Mouse (Mus musculus): Measurements from ENCODE around the gene Bag5. TPM values are rescaled to one million over a fixed set of nuclear protein-coding genes. Genes with fewer than 3 reads are reported as not detected.
"Not testable (repeated sequence)": the region's sequence is repeated elsewhere in the genome, so short reads cannot be mapped to it uniquely, and the experiment has no call there.

Gene Bag5
- total RNA-seq, 2 experiments from 2014 or later = 10.8 to 21.8 TPM

DNA sequence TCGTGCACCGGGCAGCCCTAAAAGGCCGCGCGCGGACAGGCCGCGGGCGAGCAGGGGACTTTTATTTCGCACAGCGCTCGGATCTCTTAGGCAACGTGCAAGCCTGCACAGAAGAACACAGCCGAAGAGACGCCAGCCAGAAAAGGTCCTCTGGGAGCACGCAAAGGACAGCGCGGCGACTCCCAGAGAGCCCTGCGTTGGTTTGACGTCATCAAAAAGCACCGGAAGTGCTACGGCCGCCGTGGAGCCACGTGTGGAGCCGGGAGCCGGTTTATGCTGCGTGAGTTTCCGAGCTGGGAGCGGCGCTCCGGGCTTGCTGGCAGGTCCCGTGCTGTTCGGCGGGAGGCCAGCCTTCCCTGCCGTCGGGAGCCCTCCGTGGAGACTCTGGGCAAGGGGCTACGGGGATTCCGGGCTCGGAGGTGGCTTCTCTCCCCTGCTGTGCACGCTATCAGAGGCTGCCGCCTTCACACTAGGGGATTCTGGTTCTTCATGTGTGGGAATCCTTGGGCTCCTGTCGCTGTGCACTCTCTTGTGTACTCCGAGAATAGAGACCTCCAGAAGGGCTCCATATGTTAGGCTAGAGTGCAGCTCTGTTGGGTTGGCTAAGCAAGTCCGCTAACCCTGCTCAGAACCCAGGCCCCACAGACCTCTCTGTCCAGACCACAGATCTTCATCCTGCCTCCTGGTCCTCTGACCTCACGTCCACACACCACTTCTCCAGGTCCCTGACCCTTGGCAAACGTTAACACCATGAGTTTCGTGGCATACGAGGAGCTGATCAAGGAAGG, 35.0 kb downstream of the Bag5 start, which contains the start of gene Trmt61a:
TSS of gene Trmt61a (plus strand) at position 224 of the 788 bp plus-strand sequence.
- peak; percentile 87 for ATAC-seq (ENCODE audit: poor library complexity, severe bottlenecking)

DNA sequence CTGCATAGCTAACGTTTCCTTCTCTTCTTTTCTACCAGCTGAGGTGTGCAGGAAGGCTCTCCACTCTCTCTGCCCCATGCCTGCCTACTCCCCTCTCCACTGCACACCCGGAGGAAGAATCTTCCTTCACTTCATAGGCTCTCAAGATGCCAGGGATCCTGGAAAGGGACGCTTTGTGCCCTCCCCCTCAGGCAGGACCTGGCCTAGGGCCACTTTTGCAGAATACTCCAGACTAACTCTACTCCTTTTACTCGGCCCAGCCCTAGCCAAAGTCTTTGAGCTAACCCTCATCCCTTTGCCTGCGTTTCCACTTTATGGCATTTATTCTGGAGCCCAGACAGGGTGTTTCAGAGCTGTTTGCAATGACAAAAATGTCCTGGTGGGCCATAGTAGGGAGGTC, 35.6 kb downstream of the Bag5 start:
- no peak for ATAC-seq (ENCODE audit: poor library complexity, severe bottlenecking)

DNA sequence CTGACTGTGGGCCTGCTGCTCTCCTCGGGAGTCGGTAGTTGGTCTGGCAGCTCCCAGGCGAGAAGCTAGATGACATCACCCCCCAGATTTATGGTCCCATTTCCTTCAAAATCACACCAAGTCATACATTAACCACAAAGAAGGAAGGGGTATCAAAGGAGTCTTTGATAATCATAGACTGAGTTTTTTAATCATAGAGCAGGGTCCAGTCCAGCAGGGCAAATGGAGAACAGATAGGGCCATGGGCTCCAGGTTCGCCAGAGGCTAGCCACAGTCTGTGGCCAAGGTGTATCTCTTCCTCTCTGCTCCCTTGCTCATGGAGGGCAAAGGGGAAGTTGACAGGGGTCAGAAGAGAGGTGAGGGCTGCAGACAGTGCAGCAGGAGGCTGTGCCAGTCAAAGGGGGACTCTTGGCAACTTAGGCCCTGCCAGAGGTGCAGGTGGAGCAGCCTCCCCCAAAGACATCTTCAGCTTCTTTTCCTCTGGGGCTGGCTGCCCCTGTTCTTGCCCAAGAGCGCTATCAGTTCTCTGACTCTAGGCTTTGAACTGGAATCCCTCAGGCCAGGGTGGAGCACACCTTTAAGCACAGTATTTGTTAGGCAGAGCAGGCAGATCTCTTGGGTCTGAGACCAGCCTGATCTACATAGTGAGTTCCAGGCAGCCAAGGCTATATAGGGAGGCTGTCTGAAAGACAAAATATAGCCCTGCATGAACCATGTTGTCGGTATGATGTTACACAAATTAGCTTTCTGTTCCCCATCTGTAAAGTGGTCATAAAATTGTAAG, 37.1 kb downstream of the Bag5 start:
- no peak for ATAC-seq (ENCODE audit: poor library complexity, severe bottlenecking)

DNA sequence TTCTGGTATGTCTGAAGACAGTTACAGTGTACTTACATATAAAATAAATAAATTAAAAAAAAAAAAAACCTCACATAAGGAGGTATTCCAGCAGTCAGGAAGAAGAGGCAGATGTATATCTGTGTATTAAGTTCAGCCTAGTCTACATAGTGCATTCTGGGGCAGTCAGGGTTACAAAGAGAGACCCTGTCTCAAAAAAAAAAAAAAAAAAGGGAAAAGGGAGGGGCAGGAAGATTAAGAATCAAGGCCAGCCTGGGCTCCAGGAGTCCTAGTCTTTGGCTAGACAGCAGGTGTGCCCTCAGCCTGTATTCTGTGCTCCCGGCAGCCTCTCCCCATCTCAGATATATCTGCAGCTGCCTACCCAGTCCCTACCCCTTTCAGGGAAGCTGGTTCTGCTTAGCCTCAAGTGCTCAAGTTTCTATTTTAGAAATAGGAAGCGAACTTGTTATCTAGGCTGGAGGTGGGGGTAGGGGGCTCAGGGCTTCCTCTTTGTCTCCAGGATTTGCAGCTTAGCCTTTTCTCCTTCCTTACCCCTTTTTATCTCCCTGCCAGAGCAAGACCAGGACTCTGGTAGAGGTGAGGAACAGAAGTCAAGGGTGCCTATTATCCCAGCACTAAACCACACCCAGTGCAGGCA, 38.1 kb downstream of the Bag5 start:
- ATAC-seq (ENCODE audit: poor library complexity, severe bottlenecking) = peak; percentile 41; the same call in 1 of the 2 replicates

DNA sequence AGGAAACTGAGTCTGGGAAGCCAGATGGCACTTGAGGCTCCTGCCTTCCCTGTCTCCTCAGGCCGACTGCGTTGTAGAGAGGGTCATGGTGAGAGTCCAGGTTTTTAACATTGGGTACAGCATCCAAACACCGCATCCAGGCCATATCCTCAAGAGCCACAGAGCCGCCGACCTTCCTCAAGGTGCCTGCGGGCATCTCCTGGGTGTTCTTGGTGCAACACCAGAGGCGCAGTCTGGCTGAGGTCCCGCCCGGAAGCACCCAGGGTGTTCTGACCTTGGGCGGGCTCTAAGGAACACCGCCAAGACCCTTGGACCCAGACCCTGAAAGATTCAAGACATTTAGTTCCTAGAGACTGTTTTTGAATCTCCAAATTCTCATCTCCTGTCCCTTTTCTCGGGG, 40.5 kb downstream of the Bag5 start:
- no peak for ATAC-seq (ENCODE audit: poor library complexity, severe bottlenecking)

DNA sequence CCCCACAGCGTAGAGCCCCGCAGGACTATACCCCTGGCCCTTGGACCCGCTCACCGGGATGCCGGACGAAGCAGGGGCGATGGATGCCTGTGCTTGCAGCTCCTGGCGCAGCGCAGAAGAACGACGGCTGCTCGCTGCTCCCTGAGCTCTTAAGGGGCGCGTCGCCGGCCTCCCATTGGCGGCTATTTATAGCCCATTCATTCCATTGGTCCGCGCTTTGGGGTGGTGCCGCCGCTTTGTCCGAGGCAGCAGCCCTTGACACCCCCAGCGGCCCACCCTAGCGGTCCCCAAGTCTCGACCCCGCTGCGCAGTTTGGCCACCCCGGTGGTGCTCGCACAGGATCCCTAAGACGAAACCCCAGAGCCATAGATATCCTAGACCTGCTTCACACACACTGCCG, 40.9 kb downstream of the Bag5 start, which contains the start of gene Ckb:
TSS of gene Ckb (minus strand) at position 163 of the 400 bp plus-strand sequence.
- ATAC-seq (ENCODE audit: poor library complexity, severe bottlenecking) = no peak

DNA sequence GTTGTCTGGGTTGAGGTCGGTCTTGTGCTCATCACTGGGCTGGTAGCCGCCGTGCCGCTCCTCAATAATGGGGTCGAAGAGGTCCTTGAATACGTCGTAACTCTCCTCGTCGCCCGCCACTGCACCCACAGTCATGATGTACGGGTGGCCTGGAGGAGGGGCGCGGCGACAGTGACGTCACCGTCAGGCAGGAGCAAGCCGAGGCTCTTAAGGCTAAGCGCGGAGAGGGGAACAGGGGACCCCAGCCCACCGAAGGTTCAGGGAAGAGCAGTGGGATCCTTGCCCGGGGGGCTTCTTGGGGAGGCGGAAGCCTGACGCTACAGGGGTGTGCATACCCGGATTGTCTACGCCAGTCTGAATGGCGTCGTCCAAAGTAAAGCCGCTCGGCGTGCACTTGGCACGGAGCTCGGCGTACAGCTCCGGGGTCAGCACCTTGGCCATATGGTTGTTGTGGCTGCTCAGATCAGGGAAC, 41.6 kb downstream of the Bag5 start:
- ATAC-seq (ENCODE audit: poor library complexity, severe bottlenecking) = 0 out of 2 replicates have a peak, but pooled peaks have one; percentile 11

DNA sequence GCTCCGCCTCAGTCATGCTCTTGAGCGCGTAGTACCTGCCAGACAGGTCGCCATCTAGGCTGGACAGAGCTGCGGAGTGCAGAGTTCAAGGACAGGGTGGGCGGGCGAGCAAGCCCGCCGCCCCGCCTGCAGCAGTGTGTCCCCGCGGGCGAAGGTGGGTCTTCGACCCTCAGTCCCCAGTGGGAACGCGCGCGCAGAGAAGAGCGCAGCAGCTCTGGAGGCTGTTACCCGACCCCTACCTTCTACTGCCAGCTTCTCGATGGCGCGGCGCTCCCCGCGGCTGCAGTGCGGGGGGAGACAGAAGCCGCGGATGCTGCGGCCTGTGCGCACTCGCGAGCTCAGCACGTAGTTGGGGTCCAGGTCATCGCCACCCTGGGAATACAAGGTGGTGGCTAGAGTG, 42.1 kb downstream of the Bag5 start:
- ATAC-seq (ENCODE audit: poor library complexity, severe bottlenecking) = no peak

DNA sequence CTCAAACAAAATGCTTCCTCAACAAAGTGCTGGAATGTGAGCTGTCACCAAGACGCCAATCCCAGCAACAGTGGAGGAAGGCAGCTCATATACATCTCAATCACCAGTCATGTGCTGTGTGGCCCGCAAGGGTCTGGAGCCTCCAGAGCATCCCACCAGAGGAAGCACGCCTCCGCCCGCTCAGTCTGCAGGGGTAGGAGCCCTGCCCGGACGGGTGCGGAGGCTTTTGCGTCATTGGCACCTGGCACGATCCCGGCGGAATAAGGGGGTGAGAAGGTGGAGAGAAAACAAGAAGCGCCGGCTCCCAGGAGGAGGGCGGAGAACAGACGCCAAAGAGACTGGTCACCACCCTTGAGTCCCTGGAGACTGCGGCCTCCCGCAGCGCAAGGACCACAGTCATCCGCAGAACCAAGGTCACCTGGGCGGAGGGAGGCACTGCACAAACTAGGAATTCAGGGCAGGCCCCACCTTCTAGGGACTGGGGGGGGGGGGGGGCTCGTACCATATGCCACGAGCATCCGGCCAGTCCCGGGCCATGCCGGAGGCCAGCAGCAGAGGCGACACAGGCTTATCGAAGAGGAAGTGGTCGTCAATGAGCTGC, 42.6 kb downstream of the Bag5 start:
- peak; percentile 23; the same call in 1 of the 2 replicates for ATAC-seq (ENCODE audit: poor library complexity, severe bottlenecking)

DNA sequence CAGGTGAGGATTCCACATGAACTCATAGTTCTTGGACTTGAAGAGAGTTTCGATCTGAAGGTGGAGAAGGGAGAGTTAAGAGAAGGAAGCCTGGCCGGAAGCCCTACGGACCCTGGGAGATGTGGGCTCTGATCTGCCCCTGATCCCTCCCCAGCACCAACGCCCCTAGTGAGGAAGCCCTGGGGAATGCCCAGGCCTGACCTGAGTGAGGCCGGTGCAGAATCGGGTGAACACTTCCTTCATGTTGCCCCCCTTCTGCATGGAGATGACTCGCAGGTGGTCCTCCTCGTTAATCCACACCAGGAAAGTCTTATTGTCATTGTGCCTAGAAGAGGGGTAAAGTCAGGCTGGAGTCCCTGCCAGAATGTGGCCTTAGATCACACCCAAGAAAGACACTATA, 43.1 kb downstream of the Bag5 start:
- ATAC-seq (ENCODE audit: poor library complexity, severe bottlenecking) = no peak

DNA sequence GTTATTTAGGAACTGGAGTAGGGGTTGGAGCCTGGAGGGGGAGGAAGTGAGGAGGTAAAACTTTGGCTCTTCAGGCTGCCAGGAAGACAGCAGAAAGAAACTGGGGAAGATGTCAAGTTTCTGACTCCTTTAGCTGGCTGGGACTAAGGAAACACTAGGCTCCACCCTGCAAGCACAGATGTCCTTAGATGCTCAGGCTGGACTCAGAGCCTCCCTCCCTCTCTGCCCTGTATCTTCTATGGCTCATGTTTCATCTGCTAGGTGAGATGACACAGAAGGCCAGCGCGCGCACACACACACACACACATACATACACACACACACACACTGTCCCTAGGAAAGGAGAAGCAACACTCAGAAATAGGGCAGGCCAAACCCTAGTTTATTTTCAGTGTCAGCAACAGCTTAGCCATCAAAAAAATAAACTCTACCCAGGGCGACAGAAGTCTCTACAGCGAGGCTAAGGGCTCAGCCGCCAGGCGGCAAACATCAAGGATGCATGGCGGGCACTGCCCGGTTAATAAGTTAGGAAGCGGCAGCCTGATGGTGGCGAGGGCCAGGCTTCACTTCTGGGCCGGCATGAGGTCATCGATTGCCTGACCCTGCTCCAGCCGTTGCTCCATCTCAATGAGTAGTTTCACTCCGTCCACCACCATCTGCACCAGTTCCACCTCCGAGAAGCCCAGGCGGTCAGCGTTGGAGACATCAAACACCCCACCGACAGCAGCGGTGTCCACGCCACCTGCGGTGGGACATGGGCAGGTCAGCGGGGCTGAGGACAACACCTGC, 43.9 kb downstream of the Bag5 start:
- no peak for ATAC-seq (ENCODE audit: poor library complexity, severe bottlenecking)

DNA sequence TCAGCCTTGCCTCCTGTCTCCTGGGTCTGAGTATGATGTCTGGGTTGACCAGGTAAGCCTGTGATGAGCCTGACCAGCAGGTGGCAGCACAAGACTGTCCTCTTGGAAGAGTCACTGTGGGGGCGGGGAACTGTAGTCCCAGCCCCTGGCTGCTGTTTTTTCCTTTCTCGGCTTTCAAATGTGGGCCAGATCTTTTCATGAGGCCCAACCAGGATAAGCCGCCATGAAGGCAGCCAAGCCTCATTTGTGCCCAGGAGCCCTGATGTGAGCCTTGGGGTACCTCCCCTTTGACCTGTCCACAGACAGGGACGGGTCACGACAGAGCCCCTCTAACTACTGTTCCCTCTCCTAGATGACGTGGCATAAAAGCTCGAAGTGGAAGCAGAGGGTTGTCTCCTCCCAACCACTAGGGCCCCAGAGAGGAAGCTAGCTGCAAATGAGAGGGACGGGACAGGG, 44.6 kb downstream of the Bag5 start:
- peak; percentile 73 for ATAC-seq (ENCODE audit: poor library complexity, severe bottlenecking)

DNA sequence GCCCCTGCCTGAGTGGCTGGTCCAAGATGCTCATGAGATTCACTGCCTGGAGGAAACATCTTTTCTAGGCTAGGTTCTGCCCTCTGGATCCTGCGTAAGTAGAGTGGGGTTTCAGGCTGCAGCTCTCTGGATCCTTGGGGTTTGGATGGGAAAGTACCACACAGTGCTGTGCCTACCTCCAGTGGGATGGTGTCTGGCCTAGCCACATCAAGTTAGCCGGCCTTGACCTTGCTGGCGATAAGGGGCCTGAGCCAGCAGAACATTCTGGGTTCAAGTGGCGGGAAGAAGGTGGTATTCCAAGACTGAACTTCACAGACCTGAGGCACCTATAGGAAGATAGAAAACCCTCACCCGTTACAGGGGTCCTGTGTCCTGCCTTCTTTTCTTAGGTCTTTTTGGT, 45.6 kb downstream of the Bag5 start:
- ATAC-seq (ENCODE audit: poor library complexity, severe bottlenecking) = no peak

DNA sequence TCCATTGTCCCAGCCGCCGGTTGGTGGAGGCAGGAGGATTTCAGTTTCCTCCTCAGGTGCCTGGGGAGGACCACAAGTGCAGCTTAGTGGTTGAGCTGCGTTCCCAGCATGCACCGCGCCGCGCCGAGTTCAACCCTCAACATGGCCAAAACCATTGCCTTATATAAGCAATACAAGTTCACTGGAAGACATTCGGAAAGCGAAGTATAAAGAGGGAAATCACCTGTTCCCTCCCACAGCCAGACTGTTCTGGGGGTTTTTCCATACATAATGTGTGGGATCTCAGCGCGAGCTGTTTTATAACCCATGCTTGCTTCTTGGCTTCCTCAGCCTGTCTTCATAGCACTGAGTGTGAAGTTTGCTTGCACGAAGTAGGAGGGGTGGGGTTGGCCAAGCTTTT, 46.7 kb downstream of the Bag5 start:
- no peak for ATAC-seq (ENCODE audit: poor library complexity, severe bottlenecking)

DNA sequence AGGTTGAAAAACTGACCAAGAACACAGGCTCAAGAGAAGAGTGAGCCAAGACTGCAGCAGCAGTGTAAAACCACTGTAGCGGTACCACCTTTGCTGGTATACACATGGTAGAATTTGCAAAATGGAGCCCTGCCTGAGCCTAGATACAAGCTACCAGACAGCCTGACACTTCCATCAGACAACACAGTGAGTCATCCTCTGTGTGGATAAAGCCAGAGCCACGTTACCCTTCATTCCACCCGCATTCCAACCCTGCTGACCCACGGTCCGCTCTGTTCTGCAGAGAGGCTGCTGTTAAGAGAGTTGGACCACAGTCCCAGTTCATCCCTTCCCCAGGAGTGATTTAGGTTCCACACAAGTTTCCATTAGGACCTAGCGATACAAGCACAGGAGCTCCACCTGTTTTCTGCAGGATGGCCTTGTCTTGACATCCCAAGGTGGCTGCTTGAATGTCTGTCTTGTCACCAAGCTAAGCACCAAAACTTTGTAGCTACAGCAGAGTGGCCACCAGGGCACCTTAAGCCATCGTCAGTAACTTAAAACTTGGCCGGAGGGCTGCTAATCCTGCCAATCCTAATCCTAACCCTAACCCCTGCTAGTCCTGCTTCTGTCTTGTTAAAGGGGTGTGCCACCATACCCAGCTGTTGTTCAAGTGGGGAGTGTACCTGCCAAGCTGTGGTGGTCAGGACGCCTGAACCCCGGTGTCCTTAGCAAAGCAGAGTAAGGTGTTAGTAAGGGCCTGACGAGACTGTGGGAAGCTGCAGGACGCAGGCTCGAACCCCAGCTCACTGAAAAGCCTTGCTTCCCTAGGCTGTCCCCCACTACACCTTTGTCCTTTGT, 47.8 kb downstream of the Bag5 start:
- ATAC-seq (ENCODE audit: poor library complexity, severe bottlenecking) = no peak

DNA sequence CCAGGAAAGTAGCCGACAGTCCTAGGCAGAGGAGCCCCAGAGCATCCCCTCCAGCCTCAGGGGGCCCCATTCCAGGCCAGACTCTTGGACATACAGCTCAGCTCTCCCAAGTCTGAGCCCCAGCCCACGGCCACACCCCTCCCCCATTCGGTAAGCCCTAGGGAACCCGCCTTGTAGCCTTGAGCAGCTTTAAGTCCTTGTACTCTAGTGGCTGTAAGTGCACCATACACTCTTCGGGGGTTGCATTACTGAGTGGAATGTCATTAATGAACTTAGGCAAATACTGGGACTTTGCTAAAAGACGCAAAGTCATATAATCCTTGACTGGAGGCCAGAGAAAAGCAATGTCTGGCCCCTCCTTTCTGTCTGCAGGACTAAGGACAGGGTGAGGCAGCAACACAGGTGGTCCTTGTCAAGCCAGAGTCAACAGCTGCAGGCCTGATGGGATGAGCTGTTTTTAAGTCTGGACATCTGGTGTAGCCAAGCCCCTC, 48.9 kb downstream of the Bag5 start:
- no peak for ATAC-seq (ENCODE audit: poor library complexity, severe bottlenecking)

DNA sequence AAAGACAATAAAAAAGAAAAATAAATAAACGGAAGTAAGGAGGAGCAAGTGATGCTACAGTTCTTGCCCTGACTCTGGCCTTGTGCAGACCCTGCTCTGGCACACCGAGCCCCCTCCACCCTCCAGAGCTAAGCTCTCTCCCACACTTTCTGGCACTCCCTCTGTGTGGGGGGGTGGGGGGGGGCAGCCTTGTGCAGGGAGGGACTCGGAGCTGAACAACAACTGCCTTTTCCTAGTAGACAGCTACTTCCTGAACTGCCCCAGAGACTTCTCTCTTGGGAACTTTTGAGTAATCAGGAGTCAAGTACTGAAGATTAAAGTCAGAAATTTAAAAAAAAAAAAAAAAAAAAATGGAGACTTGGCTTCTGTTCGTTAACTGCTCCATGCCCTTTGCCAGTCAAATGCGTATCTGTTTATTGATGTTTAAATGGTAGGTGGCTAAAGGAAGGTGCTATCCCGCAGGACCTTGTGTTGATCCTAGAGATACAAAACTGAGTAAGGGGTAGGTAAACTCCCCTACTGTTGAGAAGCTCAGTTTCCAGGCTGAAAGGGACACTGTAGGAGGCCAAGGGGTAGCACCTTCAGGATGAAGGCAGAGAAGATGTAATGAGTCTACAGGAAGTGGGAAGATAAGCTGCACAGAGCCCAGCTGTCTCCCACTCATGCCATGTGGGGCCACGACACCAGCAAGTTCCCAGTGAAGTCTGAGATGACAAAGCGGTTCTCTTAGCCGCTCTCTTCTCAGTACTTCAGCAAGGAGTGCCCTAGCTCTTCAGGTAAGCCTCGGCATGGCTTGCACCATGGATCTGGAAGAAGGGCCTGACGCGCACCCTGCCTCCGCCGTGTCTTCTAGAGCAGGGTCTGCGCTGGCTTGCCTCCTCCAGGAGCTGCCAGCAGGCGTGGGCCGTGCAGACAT, 49.6 kb downstream of the Bag5 start:
- no peak for ATAC-seq (ENCODE audit: poor library complexity, severe bottlenecking)

DNA sequence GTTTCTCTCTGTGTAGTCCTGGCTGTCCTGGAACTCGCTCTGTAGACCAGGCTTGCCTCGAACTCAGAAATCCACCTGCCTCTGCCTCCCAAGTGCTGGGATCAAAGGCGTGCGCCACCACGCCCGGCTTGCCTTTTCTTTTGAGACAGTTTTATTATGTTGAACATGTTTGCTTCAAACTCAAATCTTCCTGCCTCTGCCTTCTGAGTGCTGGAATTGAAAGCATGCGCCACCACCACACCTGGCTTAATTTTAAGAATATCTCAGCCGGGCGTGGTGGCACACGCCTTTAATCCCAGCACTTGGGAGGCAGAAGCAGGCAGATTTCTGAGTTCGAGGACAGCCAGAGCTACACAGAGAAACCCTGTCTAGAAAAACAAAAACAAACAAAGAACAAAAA, 51.5 kb downstream of the Bag5 start:
- ATAC-seq (ENCODE audit: poor library complexity, severe bottlenecking) = not testable (repeated sequence)
